Mouse (Mus musculus) forelimb bud, embryonic 11.5 days (tissue): ENCODE measurements around the gene Lsm2.
"Not testable (repeated sequence)": the region's sequence is repeated elsewhere in the genome, so short reads cannot be mapped to it uniquely, and the experiment has no call there.

Experiments
- DNase-seq: peaks from one replicate; pipeline ENCODE4 v3.0.0-alpha.2; 2012; ENCODE audit warnings: low read depth, low spot score

The Lsm2 gene

GRCm38 (mm10) chr17:34956340-34956739 is 25.3 kb upstream of the Lsm2 start:
- DNase-seq, result no peak

- not testable (repeated sequence) for DNase-seq
Observed at GRCm38 (mm10) chr17:34957291-34957690, 24.4 kb upstream of the Lsm2 start.

DNA sequence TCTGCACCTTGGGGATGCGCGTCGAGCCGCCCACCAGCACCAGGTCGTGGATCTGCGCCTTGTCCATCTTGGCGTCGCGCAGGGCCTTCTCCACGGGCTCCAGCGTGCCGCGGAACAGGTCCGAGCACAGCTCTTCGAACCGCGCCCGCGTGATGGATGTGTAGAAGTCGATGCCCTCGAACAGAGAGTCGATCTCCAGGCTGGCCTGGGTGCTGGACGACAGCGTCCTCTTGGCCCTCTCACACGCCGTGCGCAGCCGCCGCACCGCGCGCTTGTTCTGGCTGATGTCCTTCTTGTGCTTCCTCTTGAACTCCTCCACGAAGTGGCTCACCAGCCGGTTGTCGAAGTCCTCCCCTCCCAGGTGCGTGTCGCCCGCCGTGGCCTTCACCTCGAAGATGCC is 23.7 kb upstream of the Lsm2 start:
- not testable (repeated sequence) for DNase-seq

GRCm38 (mm10) chr17:34958734-34959129 is 22.9 kb upstream of the Lsm2 start:
- DNase-seq, result not testable (repeated sequence)

GRCm38 (mm10) chr17:34959130-34959778 is 22.4 kb upstream of the Lsm2 start, which contains the start of gene Hspa1b:
Gene Hspa1b, minus strand, starts transcription at chr17:34959238.
- peak; percentile 76 for DNase-seq

DNA sequence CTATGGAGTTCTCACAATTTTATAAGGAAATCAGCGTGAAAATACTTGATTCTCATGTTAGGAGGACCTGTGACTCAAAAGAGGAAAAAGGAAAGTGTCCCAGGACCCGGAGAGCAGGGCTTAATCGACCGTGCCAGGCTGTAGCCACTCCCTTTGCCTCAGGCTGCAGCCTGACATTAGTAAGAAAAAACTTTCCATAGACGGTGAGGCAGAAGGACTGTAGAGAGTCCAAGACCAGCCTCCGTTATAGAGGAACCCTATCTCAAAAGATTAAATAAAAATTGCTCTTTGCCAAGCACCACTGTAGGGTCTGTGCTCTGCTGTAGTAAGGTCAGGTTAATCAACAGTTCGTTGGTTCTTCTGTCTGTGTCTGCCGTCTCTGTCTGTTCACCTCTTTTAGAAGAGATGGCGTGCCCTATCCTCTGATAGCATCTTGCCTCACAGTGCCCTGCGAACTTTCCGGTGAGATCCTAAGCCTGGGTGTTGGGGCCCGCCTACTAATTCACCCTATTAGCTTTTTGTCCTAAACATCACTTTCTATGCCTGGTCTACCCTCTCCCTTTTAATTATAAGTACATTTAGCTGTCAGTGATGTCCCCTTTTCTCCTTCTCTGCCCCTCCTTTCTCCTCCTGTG is 21.7 kb upstream of the Lsm2 start:
- DNase-seq, result no peak

DNA sequence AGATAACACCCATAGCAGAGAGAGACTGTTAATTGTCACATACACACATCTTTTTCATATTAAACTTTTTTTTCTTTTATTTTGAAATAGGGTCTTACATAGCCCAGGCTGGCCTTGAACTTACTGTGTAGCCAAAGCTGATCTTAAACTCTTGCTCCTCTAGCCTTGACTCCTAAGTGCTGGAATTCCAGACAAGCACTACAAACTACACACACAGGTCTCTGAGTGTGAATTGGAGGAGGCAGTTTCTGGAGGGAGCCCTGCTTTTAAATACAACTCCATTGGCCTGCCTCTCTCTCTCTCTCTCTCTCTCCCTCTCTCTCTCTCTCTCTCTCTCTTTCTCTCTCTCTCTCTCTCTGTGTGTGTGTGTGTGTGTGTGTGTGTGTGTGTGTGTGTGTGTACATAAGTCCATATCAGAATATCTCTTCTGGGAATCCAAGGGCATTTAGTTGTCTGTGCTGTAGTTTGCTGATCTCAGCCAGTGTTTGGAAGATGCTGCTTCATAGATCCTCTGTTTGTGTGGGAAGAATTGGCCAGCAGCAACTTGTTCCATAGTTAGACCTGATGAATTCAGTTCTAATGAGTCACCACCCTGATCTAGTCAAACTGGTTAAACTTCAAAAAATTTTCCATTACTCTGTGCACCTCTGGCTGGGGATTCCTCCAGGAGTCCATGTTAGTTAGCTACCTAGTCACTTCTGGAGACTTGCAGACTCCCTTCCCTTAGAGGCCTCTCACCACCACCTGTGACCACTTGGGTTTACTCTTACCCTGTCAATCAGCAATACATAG is 20.8 kb upstream of the Lsm2 start:
- no peak for DNase-seq

DNA sequence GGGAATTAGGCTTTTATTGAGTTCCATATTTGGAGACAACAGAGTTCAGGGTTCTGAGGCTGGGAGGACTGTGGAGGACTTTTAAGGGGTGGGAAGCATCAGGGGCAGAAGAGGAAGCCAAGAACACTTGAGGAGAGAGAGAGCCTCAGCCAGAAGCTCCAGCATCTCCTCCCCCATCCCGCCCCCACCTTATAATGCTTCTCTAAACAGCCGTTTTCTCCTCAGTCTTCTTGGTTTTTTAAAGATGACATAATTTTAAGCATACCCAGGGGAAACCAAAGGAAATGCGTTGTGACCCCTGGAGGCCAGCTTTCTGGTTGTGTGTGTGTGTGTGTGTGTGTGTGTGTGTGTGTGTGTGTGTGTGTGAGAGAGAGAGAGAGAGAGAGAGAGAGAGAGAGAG is 19.5 kb upstream of the Lsm2 start:
- DNase-seq, result no peak

- no peak for DNase-seq
Observed at GRCm38 (mm10) chr17:34962841-34963240, 18.8 kb upstream of the Lsm2 start.

DNA sequence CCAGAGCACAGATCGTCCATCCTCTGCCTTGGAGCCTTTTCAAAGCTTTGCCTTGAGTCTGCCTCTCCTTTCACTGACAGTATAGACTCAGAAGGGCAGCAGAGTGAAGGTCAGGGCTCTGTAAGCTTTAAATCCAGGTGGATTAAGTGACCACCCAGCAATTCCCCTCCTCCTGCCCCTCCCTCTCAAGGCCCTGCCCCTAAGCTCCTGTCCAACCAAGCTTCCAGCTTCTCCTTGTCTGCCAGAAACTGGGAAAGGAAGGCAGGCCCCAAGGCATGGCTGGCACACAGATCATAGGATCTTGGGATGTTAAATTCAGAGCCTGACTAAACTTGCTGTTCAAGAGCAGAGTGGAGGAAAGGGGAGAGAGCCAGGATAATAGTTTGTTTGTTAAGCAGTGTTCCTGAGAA is 17.0 kb upstream of the Lsm2 start:
- DNase-seq, result no peak

DNA sequence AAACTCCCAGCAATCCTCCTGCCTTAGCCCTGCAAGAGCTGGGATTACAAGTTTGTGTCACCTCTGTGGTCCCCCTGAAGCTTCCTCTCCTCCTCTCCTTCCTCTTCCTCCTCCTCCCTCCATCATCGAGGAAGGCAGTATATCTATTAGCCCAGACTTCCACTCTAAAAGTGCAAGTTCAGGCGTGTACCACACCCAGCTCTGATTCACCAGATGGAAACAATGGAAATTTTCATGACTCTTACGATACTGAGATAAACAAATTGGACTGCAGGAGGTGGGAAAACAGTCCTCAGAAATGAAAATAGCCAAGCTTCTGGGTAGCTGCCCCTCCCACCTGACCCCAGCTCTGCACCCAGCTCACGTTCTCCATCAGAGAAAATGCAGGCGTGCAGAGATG is 16.0 kb upstream of the Lsm2 start:
- no peak for DNase-seq

DNA sequence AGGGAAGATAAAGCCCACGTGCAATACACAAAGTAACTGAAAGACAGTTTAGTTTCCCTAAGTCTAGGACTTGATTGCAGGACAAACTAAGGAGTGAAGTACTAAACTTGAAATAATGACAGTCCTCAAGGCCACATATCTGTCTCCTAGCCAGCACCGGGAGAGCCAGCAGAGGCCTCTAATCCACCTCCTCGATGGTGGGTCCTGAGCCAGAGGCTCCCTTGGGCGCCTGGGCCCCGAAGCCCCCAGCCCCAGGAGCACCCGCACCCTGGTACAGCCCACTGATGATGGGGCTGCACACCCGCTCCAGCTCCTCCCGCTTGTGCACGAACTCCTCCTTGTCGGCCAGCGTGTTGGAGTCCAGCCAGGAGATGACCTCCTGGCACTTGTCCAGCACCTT is 11.8 kb upstream of the Lsm2 start, which contains the start of gene Gm20481:
Gene Gm20481, plus strand, starts transcription at position 91 of the 400 bp plus-strand sequence.
- DNase-seq, result not testable (repeated sequence)

- not testable (repeated sequence) for DNase-seq
Observed at GRCm38 (mm10) chr17:34970850-34971249, 10.8 kb upstream of the Lsm2 start.

GRCm38 (mm10) chr17:34971694-34972068 is 10.0 kb upstream of the Lsm2 start:
- DNase-seq, result not testable (repeated sequence)

DNA sequence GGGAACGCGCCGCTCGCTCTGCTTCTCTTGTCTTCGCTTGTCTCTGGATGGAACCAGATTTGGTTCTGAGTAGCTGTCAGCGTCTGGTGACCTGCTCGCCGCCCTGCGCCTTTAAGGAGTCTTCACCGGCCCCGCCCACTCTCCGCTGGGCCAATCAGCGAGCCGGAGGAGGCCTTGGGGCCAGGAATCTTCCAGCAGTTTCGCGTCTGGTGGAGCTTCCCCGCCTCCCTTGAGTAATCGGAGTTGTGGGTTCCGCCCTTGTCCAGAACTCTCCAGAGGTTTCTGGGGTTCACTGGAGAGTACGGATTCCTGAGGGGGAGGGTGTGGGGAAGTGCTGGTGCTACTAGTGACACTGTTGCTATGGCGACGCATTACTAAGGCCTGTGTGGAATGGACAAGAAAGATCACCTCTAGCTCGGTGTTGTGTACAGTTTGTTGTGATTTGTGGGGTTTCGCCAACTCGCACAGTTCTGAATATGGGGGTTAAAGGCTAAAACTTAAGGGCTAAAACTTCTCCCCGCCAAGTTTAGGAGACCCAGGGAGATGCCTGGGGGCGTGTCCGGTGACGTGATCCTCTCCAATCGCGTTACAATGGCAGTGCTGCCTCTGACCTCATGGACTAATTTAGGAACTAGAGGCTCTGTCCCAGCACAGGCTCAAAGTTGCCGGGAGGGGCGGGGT is 9.5 kb upstream of the Lsm2 start, which contains the start of the genes Hspa1a and Hspa1l:
Gene Hspa1a, minus strand, starts transcription at position 88 of the 681 bp plus-strand sequence.
Gene Hspa1l, plus strand, starts transcription at position 635 of the 681 bp plus-strand sequence.
- DNase-seq, result peak; percentile 63

- DNase-seq, result no peak
Observed at GRCm38 (mm10) chr17:34975581-34976492, 5.8 kb upstream of the Lsm2 start.

- DNase-seq, result no peak
Observed at GRCm38 (mm10) chr17:34977000-34977399, 4.7 kb upstream of the Lsm2 start.

- no peak for DNase-seq
Observed at GRCm38 (mm10) chr17:34978239-34978638, 3.4 kb upstream of the Lsm2 start.

DNA sequence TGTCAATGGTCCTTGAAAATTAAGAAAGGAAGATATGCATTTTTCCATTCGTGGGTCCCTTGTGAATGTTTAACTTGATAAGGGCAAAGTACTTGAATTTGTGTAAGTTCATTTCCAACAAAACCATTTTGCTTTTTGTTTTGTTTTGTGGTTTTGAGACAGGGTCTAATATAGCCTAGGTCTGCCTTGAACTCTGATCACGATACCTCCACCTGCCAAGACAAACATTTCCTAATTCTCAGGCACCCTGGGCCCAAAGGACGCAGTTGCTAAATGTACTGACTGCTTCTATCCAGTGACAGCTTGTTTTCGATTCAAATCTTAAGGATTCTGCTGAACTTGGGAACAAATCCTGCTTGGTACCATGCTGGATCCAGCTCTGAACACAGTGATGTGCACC is 2.0 kb upstream of the Lsm2 start:
- DNase-seq, result no peak

DNA sequence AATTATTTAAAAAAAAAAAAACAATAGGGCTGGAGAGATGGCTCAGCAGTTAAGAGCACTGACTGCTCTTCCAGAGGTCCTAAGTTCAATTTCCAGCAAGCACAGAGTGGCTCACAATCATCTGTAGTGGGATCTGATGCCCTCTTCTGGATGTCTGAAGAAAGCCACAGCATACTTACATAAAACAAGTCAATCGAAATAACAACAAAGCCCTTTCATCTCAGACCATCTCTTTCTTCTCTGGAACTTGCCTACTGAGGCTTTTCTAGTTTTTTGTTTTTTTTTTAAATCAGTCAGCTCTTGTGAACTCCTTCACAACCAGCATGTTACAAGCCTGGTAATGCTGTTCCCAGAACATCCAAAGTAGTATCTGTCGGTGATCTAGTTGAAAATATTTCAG is 1.0 kb upstream of the Lsm2 start:
- DNase-seq, result peak; percentile 27

DNA sequence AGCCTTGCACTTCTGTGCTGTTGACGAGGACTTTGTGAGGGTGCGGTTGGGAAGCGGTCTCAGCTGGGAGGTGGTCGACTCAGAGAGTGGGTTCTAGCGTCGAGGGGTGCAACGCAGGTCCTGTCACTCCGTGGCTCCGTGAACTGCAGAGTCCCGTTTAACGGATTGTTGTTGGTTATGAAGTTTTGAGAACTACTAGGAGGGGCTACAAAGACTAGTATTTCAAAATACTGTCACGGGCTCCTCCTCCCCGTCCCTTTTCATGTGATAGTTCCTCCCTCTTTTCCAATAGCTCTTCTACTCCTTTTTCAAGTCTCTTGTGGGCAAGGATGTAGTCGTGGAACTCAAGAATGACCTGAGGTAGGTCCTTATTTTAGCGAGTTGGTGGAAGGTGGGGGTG is 666 bp downstream of the Lsm2 start:
- no peak for DNase-seq
